Mouse (Mus musculus) liver, embryonic 14.5 days (tissue): Measurements from ENCODE around the gene Npffr2.

Source experiments
- CTCF ChIP-seq: IDR thresholded peaks from 2 replicates; pipeline ENCODE4 v1.5.1; 2016; ENCODE audit warnings: antibody characterized with exemption, low read depth, control low read depth
- EP300 ChIP-seq: IDR thresholded peaks from 2 replicates; pipeline ENCODE4 v1.6.1; 2016; ENCODE audit warnings: antibody characterized with exemption, low read depth

DNA sequence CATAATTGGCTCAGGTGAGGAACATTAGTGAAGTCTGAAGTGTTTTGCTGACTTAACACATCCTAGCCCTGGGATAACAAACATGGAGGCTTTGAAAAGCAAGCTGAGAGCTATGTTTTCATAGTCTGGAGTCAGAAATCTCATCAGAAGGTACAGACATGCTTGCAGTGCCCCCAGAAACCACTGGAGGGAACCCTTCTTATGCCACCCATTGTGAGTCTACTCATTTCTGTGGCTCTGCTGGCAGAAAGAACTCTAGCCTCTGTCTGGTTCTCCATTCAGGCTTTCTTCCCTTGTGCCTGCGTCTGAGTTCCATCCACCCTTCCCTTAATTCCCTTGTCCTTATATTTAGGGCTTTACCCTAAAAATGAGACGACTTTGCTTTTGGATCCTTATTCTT, 16.2 kb downstream of the Npffr2 start:
- TF ChIP-seq EP300 (no peak), CTCF (peak; percentile 49)
